Mouse (Mus musculus): ENCODE data around the gene Foxf1. TPM values are rescaled to one million over a fixed set of nuclear protein-coding genes. Genes with fewer than 3 reads are reported as not detected.
A peak's percentile ranks its signal among the peaks of the same experiment; 100 is the strongest.

Foxf1 gene
- polyA plus RNA-seq, 1 experiment from 2014 or later, result 1.1 TPM

GRCm38 (mm10) chr8:121117186-121117651, 33.0 kb downstream of the Foxf1 start:
- peaks cover 13% of the 10 kb centered on the region for H3K27me3 ChIP-seq (ENCODE audit: insufficient read depth, low read length)
- DNase-seq (ENCODE audit: low spot score) (peak; percentile 37), ATAC-seq (replicated peaks; ENCODE audit: low FRiP score, low read depth) (peak; percentile 12; the same call in 1 of the 2 replicates)
- peak overlapping the region; percentile 71 for H3K4me2 ChIP-seq (ENCODE audit: low read length)
- peak overlapping the region; percentile 96 for H3K27ac ChIP-seq
- peak overlapping the region; percentile 94 for H3K9ac ChIP-seq (ENCODE audit: low read depth, low read length)
- peak; percentile 3; the same call in 1 of the 2 replicates for TF ChIP-seq CTCF (IDR thresholded peaks at IDR 0.05; ENCODE audit: low read depth)
- no peaks in the 10 kb centered on the region for H3K9me3 ChIP-seq (replicated peaks; ENCODE audit: low read length)
- H3K4me1 ChIP-seq (replicated peaks; ENCODE audit: insufficient read depth, low read length), result 0 out of 2 replicates have a peak, but pooled peaks cover 13% of the 10 kb centered on the region
- peak overlapping the region; percentile 86 for H3K4me3 ChIP-seq (replicated peaks; ENCODE audit: low read depth, low read length)
- peaks cover 15% of the 10 kb centered on the region for H3K36me3 ChIP-seq (ENCODE audit: insufficient read depth, low read length)
- under 1% methylated on average over 49 of the region's 62 CpGs for WGBS

GRCm38 (mm10) chr8:121117906-121118305, 33.7 kb downstream of the Foxf1 start:
- Histone ChIP-seq H3K9ac (ENCODE audit: low read depth, low read length) (peak overlapping the region; percentile 94), H3K27me3 (ENCODE audit: insufficient read depth, low read length) (peaks cover 8% of the 10 kb centered on the region), H3K36me3 (ENCODE audit: insufficient read depth, low read length) (peaks cover 17% of the 10 kb centered on the region), H3K9me3 (replicated peaks; ENCODE audit: low read length) (no peaks in the 10 kb centered on the region), H3K4me1 (replicated peaks; ENCODE audit: insufficient read depth, low read length) (0 out of 2 replicates have a peak, but pooled peaks cover 13% of the 10 kb centered on the region), H3K4me2 (ENCODE audit: low read length) (peak overlapping the region; percentile 71), H3K27ac (peak overlapping the region; percentile 96), H3K4me3 (replicated peaks; ENCODE audit: low read depth, low read length) (peak overlapping the region; percentile 86)
- no peak for TF ChIP-seq CTCF (IDR thresholded peaks at IDR 0.05; ENCODE audit: low read depth)
- DNase-seq (ENCODE audit: low spot score) (peak; percentile 29), ATAC-seq (replicated peaks; ENCODE audit: low FRiP score, low read depth) (no peak)
- under 1% methylated on average over 28 of the region's 28 CpGs for WGBS

GRCm38 (mm10) chr8:121118634-121119420, 34.6 kb downstream of the Foxf1 start:
- Histone ChIP-seq H3K4me2 (ENCODE audit: low read length) (peak overlapping the region; percentile 71), H3K9me3 (replicated peaks; ENCODE audit: low read length) (no peaks in the 10 kb centered on the region), H3K9ac (ENCODE audit: low read depth, low read length) (peak overlapping the region; percentile 94), H3K4me1 (replicated peaks; ENCODE audit: insufficient read depth, low read length) (0 out of 2 replicates have a peak, but pooled peaks cover 9% of the 10 kb centered on the region), H3K27me3 (ENCODE audit: insufficient read depth, low read length) (peaks cover 8% of the 10 kb centered on the region), H3K36me3 (ENCODE audit: insufficient read depth, low read length) (peaks cover 17% of the 10 kb centered on the region), H3K27ac (peak overlapping the region; percentile 63), H3K4me3 (replicated peaks; ENCODE audit: low read depth, low read length) (peak overlapping the region; percentile 86)
- TF ChIP-seq CTCF (IDR thresholded peaks at IDR 0.05; ENCODE audit: low read depth), result no peak
- DNase-seq (ENCODE audit: low spot score) (peak; percentile 53), ATAC-seq (replicated peaks; ENCODE audit: low FRiP score, low read depth) (no peak)
- 6% methylated on average over 18 of the region's 18 CpGs for WGBS

- H3K9ac ChIP-seq (ENCODE audit: low read depth, low read length), result peak overlapping the region; percentile 94
- H3K4me2 ChIP-seq (ENCODE audit: low read length), result peak overlapping the region; percentile 71
- peaks cover 14% of the 10 kb centered on the region for H3K4me1 ChIP-seq (replicated peaks; ENCODE audit: insufficient read depth, low read length)
- H3K36me3 ChIP-seq (ENCODE audit: insufficient read depth, low read length), result peaks cover 17% of the 10 kb centered on the region
- no peak for ATAC-seq (replicated peaks; ENCODE audit: low FRiP score, low read depth)
- WGBS, result 17% methylated on average over 12 of the region's 12 CpGs
- no peak for TF ChIP-seq CTCF (IDR thresholded peaks at IDR 0.05; ENCODE audit: low read depth)
- no peaks in the 10 kb centered on the region for H3K9me3 ChIP-seq (replicated peaks; ENCODE audit: low read length)
- H3K4me3 ChIP-seq (replicated peaks; ENCODE audit: low read depth, low read length), result peak overlapping the region; percentile 86
- DNase-seq (ENCODE audit: low spot score), result peak; percentile 53
- H3K27ac ChIP-seq, result peak overlapping the region; percentile 63
- peaks cover 5% of the 10 kb centered on the region for H3K27me3 ChIP-seq (ENCODE audit: insufficient read depth, low read length)
Measured at GRCm38 (mm10) chr8:121119635-121120455, 35.7 kb downstream of the Foxf1 start.

- peak overlapping the region; percentile 63; the same call in 1 of the 2 replicates for H3K27ac ChIP-seq
- H3K27me3 ChIP-seq (ENCODE audit: insufficient read depth, low read length), result peaks cover 8% of the 10 kb centered on the region
- peaks cover 17% of the 10 kb centered on the region for H3K4me1 ChIP-seq (replicated peaks; ENCODE audit: insufficient read depth, low read length)
- H3K4me3 ChIP-seq (replicated peaks; ENCODE audit: low read depth, low read length), result peak overlapping the region; percentile 86
- peak; percentile 61 for DNase-seq (ENCODE audit: low spot score)
- H3K9me3 ChIP-seq (replicated peaks; ENCODE audit: low read length), result no peaks in the 10 kb centered on the region
- H3K4me2 ChIP-seq (ENCODE audit: low read length), result peak overlapping the region; percentile 71
- no peak for ATAC-seq (replicated peaks; ENCODE audit: low FRiP score, low read depth)
- H3K36me3 ChIP-seq (ENCODE audit: insufficient read depth, low read length), result peaks cover 17% of the 10 kb centered on the region
- 22% methylated on average over 17 of the region's 17 CpGs for WGBS
- H3K9ac ChIP-seq (ENCODE audit: low read depth, low read length), result peak overlapping the region; percentile 94
- TF ChIP-seq CTCF (IDR thresholded peaks at IDR 0.05; ENCODE audit: low read depth), result no peak
Measured at GRCm38 (mm10) chr8:121120456-121121419, 36.6 kb downstream of the Foxf1 start.

Data from kidney, postnatal 0 days (tissue).